Mouse (Mus musculus) heart, postnatal 0 days (tissue): ENCODE data around the gene Tmem136. TPM values are rescaled to one million over a fixed set of nuclear protein-coding genes. Genes with fewer than 3 reads are reported as not detected.

Experiments used
- ATAC-seq: fragments of 200-750 bp; cut with Nextera tagmentation; 2 replicates; pipeline ENCODE4 v1.8.0; 2017; ENCODE audit warnings: low read depth, moderate number of reproducible peaks, moderate library complexity; ENCODE audit not compliant: insufficient read depth
- DNase-seq: peaks from one replicate; pipeline ENCODE4 v3.0.0-alpha.2; 2016; ENCODE audit warnings: low spot score
- H3K27ac ChIP-seq: fragments of 300-500 bp; sonication (generic); 2 replicates; pipeline ENCODE4 v1.5.1; 2014; ENCODE audit warnings: low read depth, mild to moderate bottlenecking
- H3K27me3 ChIP-seq: fragments of 300-500 bp; sonication (generic); 2 replicates; pipeline ENCODE4 v1.6.1; 2014; ENCODE audit warnings: low read length, mixed read lengths; ENCODE audit not compliant: control insufficient read depth, insufficient read depth
- H3K36me3 ChIP-seq: fragments of 300-500 bp; sonication (generic); replicated peaks from 2 replicates; pipeline ENCODE4 v1.6.1; 2014; ENCODE audit warnings: low read length, mixed read lengths; ENCODE audit not compliant: control insufficient read depth, insufficient read depth
- H3K4me1 ChIP-seq: fragments of 300-500 bp; sonication (generic); 2 replicates; pipeline ENCODE4 v1.6.1; 2014; ENCODE audit warnings: antibody characterized with exemption; ENCODE audit not compliant: control insufficient read depth, insufficient read depth
- H3K4me2 ChIP-seq: fragments of 300-500 bp; sonication (generic); 2 replicates; pipeline ENCODE4 v1.6.1; 2014; ENCODE audit warnings: low read depth, mild to moderate bottlenecking, low read length, moderate library complexity
- H3K4me3 ChIP-seq: fragments of 300-500 bp; sonication (generic); 2 replicates; pipeline ENCODE4 v1.5.1; 2014; ENCODE audit warnings: low read depth, low read length
- H3K9ac ChIP-seq: fragments of 300-500 bp; sonication (generic); replicated peaks from 2 replicates; pipeline ENCODE4 v1.6.1; 2014; ENCODE audit warnings: low read depth, low read length, mixed read lengths
- H3K9me3 ChIP-seq: fragments of 300-500 bp; sonication (generic); replicated peaks from 2 replicates; pipeline ENCODE4 v1.6.1; 2016; ENCODE audit warnings: low read length; ENCODE audit not compliant: control insufficient read depth
- CTCF ChIP-seq: IDR thresholded peaks from 2 replicates; pipeline ENCODE4 v1.5.1; 2016; ENCODE audit warnings: antibody characterized with exemption, control low read depth, low read depth
- EP300 ChIP-seq: IDR thresholded peaks from 2 replicates; pipeline ENCODE4 v1.6.1; 2016; ENCODE audit warnings: antibody characterized with exemption, low read depth
- WGBS: fragments of 180-500 bp; shearing (Covaris S2); extraction: QIAGEN DNeasy Blood & Tissue Kit; methylation state at CpG from one replicate; pipeline ENCODE4 v1.1.7; 2014; 5-methylcytosine and 5-hydroxymethylcytosine counted together
- polyA plus RNA-seq: library from polyadenylated mRNA; unstranded; fragments of >200 nt; fragmentation: Nextera tagmentation; extraction: Ambion mirVana; gene quantifications from 2 replicates; pipeline ENCODE4 v1.2.1, GENCODE M21; 2015
- total RNA-seq: library from RNA; depleted of rRNA; stranded (reverse); fragments of >200 nt; gene quantifications from 2 replicates; pipeline ENCODE4 v1.2.3, GENCODE M21; 2014; ENCODE audit warnings: low replicate concordance

Gene Tmem136
- total and polyA plus RNA-seq, 2 experiments from 2014 or later = 5.5 to 8.0 TPM

DNA sequence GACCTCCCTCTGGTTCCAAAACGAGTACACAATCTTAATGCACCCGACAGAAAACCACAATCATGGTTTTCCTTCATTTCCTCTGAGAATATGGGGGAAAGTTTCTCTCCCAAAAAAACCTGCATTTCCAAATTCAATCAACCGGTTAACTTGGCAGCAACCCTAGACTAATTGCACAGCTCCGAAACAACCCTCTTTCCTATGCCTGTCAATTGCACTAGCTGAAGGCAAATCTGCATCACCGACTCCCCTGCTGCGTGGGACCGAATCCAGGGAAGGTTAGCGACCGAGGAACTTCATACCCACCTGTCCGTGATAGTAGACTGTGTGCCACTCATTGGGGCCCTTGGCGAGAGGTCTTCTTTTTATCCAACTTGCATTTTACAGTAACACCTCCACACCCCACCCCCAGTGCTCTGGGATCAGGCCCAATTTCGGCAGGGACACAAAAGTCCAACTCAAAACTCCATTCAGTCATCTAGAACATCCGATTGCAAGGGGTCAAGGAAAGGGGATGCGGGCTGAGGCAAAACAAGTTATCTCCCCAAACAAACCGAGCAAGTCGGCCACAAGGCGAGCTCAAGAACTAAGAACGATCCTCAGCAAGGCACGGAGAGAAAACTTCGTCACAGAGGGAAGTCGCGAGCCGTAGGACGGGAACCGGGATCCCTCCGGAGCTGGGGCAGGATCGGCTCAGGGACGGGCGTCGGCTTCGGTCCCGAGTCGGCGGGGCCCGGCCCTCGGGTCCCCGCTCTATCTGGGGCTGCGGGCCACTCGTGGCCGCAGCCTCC, 11.3 kb downstream of the Tmem136 start:
- under 1% methylated on average over 40 of the region's 40 CpGs for WGBS
- Histone ChIP-seq H3K27ac (peak overlapping the region; percentile 97), H3K9ac (peak overlapping the region; percentile 95), H3K4me1 (peaks cover 28% of the 10 kb centered on the region), H3K4me3 (peak overlapping the region; percentile 92), H3K4me2 (peak overlapping the region; percentile 82), H3K9me3 (no peaks in the 10 kb centered on the region), H3K27me3 (no peaks in the 10 kb centered on the region), H3K36me3 (no peaks in the 10 kb centered on the region)
- ATAC-seq = no peak
- TF ChIP-seq EP300 = no peak
- TF ChIP-seq CTCF = no peak
- DNase-seq = peak; percentile 40

DNA sequence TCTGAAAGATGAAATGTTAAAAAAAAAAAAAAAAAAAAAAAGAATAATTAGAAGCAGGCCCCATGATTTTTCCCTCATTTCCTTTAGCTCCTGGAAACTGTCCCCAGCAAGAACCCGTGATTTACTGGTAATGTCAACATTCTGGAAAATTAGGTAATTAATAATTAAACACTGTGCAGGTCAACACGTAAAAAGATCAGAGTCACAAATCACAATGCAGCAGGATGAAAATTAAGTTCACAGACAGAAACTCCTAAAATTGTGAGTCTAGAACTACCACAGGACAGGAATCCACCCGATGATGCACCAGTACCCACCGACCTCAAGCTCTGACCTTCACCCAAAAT, 11.9 kb downstream of the Tmem136 start:
- no peaks in the 10 kb centered on the region for H3K27me3 ChIP-seq
- no peaks in the 10 kb centered on the region for H3K9me3 ChIP-seq
- H3K36me3 ChIP-seq = no peaks in the 10 kb centered on the region
- H3K27ac ChIP-seq = peak overlapping the region; percentile 97
- ATAC-seq = no peak
- peak overlapping the region; percentile 95 for H3K9ac ChIP-seq
- TF ChIP-seq EP300 (no peak), CTCF (no peak)
- peak overlapping the region; percentile 82 for H3K4me2 ChIP-seq
- 3% methylated on average over 4 of the region's 4 CpGs for WGBS
- DNase-seq = peak; percentile 32
- peak overlapping the region; percentile 92 for H3K4me3 ChIP-seq
- peaks cover 28% of the 10 kb centered on the region for H3K4me1 ChIP-seq

DNA sequence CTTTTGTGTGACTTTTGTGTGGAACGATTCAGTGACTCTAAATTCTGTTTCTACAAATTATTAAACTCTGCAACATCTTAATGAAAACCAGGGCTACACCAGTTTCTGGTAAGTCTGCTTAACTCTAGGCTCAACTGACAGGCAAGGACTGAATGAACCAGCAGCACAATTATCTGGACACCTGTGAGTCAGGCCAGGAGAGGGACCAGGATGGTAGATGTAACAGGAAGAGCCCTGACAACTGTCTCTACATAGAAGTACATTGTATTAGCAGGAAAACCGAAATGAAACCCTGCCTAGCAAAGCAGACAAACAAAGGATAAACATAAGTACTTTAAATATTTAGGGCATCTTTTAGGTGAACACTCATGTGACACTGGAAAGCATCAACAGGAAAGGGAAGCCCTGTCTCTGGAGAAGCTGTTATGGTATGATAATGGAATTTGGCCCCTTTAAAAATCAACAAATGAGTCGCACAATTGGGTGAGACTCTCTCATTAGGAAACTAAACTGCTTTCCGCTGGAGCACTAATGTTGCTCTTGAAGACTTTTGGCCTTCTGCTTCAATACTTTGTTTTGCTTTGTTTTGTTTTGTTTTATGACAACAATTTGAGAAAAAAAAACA, 12.6 kb downstream of the Tmem136 start:
- WGBS = 13% methylated on average over 4 of the region's 4 CpGs
- Histone ChIP-seq H3K4me3 (peak overlapping the region; percentile 92), H3K36me3 (no peaks in the 10 kb centered on the region), H3K27me3 (no peaks in the 10 kb centered on the region), H3K27ac (peak overlapping the region; percentile 97), H3K9ac (peak overlapping the region; percentile 95; the same call in 1 of the 2 replicates), H3K4me1 (peaks cover 30% of the 10 kb centered on the region), H3K9me3 (no peaks in the 10 kb centered on the region), H3K4me2 (peak overlapping the region; percentile 82)
- no peak for TF ChIP-seq CTCF
- no peak for TF ChIP-seq EP300
- DNase-seq = peak; percentile 25
- no peak for ATAC-seq

DNA sequence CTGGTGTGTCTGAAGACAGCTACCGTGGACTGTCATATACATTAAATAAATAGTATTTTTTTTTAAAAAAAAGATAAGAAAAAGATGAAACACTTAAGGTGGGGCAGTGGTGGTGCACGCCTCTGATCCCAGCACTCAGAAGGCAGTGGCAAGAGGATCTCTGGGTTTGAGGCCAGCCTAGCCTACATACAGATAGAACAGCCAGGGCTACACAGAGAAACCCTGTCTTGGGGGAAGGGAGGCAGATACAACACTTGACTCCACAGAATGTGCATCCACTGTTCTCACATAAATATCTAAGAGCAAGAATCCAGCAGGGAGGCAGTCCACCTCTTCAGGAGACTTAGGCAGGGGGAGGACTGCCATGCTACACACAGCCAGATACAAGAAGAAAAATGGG, 13.4 kb downstream of the Tmem136 start:
- Histone ChIP-seq H3K4me1 (peaks cover 31% of the 10 kb centered on the region), H3K36me3 (no peaks in the 10 kb centered on the region), H3K9me3 (no peaks in the 10 kb centered on the region), H3K27me3 (no peaks in the 10 kb centered on the region), H3K4me2 (peak overlapping the region; percentile 82), H3K4me3 (peak overlapping the region; percentile 92), H3K9ac (peak overlapping the region; percentile 40; the same call in 1 of the 2 replicates), H3K27ac (peak overlapping the region; percentile 65; the same call in 1 of the 2 replicates)
- no peak for ATAC-seq
- TF ChIP-seq EP300 (no peak), CTCF (no peak)
- WGBS = 84% methylated on average over 2 of the region's 2 CpGs
- DNase-seq = no peak

DNA sequence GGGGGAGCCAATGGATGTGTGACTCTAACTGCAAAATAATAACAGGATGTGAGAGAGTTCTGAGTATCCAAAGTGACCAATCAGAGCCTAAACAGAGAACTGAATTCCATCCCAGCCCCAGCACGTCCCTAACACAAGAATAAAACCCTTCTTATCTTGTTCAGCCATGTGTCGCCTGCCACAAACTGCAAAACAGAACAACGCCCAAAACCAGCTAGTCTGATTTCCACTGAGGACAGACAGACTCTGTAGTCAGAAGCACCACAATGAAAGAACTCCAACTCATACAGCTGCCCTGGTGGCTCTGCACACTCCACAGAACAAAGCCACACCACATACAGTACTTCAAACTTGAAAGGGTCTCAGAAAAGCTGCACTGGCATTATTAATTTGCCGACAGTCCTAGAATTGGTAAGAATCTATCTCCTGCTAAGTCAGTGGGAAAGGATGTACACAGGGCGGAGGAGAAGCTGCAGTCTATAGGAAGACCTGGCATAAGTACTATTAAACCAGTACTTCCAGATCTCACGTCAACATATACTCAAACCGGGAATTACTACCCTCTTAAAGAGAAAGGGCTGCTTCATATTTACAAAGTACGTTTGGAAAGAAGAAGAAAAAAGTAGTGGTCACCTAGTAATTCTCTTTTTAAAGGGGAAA, 14.3 kb downstream of the Tmem136 start:
- TF ChIP-seq EP300 (no peak), CTCF (no peak)
- H3K9me3 ChIP-seq = no peaks in the 10 kb centered on the region
- peak overlapping the region; percentile 82 for H3K4me2 ChIP-seq
- H3K4me3 ChIP-seq = peak overlapping the region; percentile 92
- peak overlapping the region; percentile 65 for H3K27ac ChIP-seq
- ATAC-seq = no peak
- H3K36me3 ChIP-seq = no peaks in the 10 kb centered on the region
- H3K27me3 ChIP-seq = no peaks in the 10 kb centered on the region
- 0 out of 2 replicates have a peak overlapping the region, but pooled peaks have one; percentile 21 for H3K9ac ChIP-seq
- H3K4me1 ChIP-seq = peaks cover 31% of the 10 kb centered on the region
- peak; percentile 63 for DNase-seq
- 25% methylated on average over 8 of the region's 8 CpGs for WGBS
